Mouse (Mus musculus): ENCODE data around the gene Gabpb2. TPM values are rescaled to one million over a fixed set of nuclear protein-coding genes. Genes with fewer than 3 reads are reported as not detected.

The Gabpb2 gene
- polyA plus RNA-seq, 2 experiments: 5.1 to 14.3 TPM

DNA sequence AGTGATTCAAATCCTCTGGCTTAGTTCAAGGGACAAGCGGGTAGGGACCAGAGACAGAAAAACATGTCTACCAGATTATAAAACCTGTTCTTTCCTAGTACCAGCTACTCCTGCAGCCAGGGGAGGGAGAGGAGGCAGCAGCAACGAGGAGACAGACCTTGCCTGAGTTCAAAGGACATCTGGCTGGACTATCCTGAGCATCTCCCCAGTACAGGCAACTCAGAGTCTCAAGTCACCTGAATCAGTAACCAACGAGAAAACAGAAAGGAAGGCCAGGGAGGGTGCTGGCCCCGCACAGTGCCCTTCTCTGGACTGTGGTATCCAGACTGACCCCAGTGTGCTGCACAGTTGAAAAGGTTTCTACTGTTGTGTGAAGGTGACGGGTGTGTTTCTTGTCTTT lies 39.2 kb upstream of the Gabpb2 start:
- no peak overlapping the region for H3K4me3 ChIP-seq (ENCODE audit: insufficient read depth in 1 of 2, low read depth in 2 of 2, low read length in 2 of 2)
- H3K9me3 ChIP-seq (ENCODE audit: control insufficient read depth, low read length): no peaks in the 10 kb centered on the region
- no peak for TF ChIP-seq EP300 (IDR thresholded peaks at IDR 0.05; ENCODE audit: low read depth)
- no peak for TF ChIP-seq CTCF (IDR thresholded peaks at IDR 0.05; ENCODE audit: low read depth)
- 68% methylated on average over 5 of the region's 5 CpGs for WGBS (ENCODE audit: insufficient replicate concordance)
- H3K27ac ChIP-seq: no peak overlapping the region
- H3K36me3 ChIP-seq (replicated peaks; ENCODE audit: control insufficient read depth, insufficient read depth, low read depth): peaks cover 15% of the 10 kb centered on the region
- no peaks in the 10 kb centered on the region for H3K27me3 ChIP-seq (ENCODE audit: control insufficient read depth, insufficient read depth, low read length)
- H3K4me1 ChIP-seq (replicated peaks; ENCODE audit: control insufficient read depth in 2 of 2, insufficient read depth in 2 of 2, low read length in 1 of 2): no peaks in the 10 kb centered on the region
- H3K9ac ChIP-seq (replicated peaks): no peak overlapping the region
- DNase-seq (ENCODE audit: low read depth in 3 of 3, low spot score in 3 of 3) (no peak), ATAC-seq (ENCODE audit: insufficient read depth) (no peak)
- H3K4me2 ChIP-seq (ENCODE audit: low read depth): no peak overlapping the region

DNA sequence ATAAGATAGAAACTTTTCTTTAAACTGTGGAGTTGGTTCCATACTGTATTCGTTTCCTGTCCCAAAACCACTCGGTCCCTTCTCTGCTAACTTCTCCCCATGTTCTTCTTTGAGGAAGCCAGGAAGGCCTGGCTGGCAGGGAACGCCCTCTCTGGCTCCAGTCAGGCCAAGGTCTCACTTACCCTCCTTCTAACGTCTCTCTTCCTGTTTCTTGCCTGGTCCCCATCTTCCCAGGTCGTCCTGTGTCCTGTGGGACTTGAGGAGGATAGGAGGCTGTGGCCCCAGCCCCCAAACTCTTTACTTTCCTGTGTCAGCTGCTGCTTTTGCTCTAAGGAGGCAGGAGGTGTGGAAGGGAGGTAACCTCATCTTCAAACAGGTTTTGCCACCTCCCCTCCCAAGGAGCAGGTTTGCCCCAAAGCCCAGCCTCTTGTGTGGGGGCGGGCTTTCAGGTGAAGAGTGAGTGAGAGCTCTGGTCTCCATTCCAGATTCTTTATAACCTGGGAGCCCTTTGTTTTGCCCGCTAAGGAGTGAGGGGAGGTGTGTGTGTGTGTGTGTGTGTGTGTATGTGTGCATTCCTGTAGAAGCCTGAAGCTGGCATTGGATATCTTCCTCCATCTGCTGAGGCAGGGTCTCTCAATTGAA lies 33.2 kb upstream of the Gabpb2 start, which contains the start of gene Bnipl:
Gene Bnipl (minus strand): TSS at position 411 of the 642 bp plus-strand sequence.
- H3K4me3 ChIP-seq (ENCODE audit: insufficient read depth in 1 of 2, low read depth in 2 of 2, low read length in 2 of 2): no peak within 1 kb of the TSS
- no peak within 1 kb of the TSS for H3K9ac ChIP-seq (replicated peaks)
- H3K36me3 ChIP-seq (replicated peaks; ENCODE audit: control insufficient read depth, insufficient read depth, low read depth): peaks cover 3% of the 10 kb centered on the region; the same call in 1 of the 2 replicates
- no peak within 1 kb of the TSS for H3K27ac ChIP-seq
- no peak within 1 kb of the TSS for H3K4me2 ChIP-seq (ENCODE audit: low read depth)
- WGBS (ENCODE audit: insufficient replicate concordance): 43% methylated on average over 7 of the region's 7 CpGs
- TF ChIP-seq EP300 (IDR thresholded peaks at IDR 0.05; ENCODE audit: low read depth) (no peak), CTCF (IDR thresholded peaks at IDR 0.05; ENCODE audit: low read depth) (no peak)
- H3K9me3 ChIP-seq (ENCODE audit: control insufficient read depth, low read length): no peaks in the 10 kb centered on the region
- ATAC-seq (ENCODE audit: insufficient read depth) (no peak), DNase-seq (ENCODE audit: low read depth in 3 of 3, low spot score in 3 of 3) (no peak)
- H3K27me3 ChIP-seq (ENCODE audit: control insufficient read depth, insufficient read depth, low read length): no peaks in the 10 kb centered on the region
- H3K4me1 ChIP-seq (replicated peaks; ENCODE audit: control insufficient read depth in 2 of 2, insufficient read depth in 2 of 2, low read length in 1 of 2): peaks cover 0 to 6% of the 10 kb centered on the region in 2 experiments; a peak in 3 of 4 replicates

DNA sequence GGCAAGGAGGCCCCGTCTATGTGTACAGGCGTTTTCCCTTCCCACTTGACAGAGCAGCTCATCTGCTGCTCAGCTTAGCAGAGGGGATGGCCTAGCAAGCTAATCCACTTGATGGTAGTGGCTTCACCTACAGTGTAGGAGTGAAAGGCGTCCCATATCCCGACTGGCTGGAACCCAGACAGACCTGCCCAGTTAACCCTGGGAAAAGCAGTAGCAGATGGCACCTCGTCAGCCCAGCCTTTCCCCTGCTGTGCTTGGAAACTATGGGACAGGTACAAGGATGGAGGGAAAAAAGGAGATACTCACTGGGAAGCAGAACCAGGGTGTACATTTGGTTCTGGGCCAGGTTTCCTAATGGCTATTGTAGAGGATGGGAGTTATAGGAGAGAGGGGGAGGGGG lies 32.6 kb upstream of the Gabpb2 start:
- no peak overlapping the region for H3K4me3 ChIP-seq (ENCODE audit: insufficient read depth in 1 of 2, low read depth in 2 of 2, low read length in 2 of 2)
- WGBS (ENCODE audit: insufficient replicate concordance): 66% methylated on average over 5 of the region's 5 CpGs
- peaks cover 3% of the 10 kb centered on the region; the same call in 1 of the 2 replicates for H3K36me3 ChIP-seq (replicated peaks; ENCODE audit: control insufficient read depth, insufficient read depth, low read depth)
- no peaks in the 10 kb centered on the region for H3K27me3 ChIP-seq (ENCODE audit: control insufficient read depth, insufficient read depth, low read length)
- peaks cover 0 to 6% of the 10 kb centered on the region in 2 experiments; a peak in 3 of 4 replicates for H3K4me1 ChIP-seq (replicated peaks; ENCODE audit: control insufficient read depth in 2 of 2, insufficient read depth in 2 of 2, low read length in 1 of 2)
- H3K9ac ChIP-seq (replicated peaks): no peak overlapping the region
- H3K9me3 ChIP-seq (ENCODE audit: control insufficient read depth, low read length): no peaks in the 10 kb centered on the region
- no peak overlapping the region for H3K4me2 ChIP-seq (ENCODE audit: low read depth)
- no peak for ATAC-seq (ENCODE audit: insufficient read depth)
- TF ChIP-seq CTCF (IDR thresholded peaks at IDR 0.05; ENCODE audit: low read depth) (no peak), EP300 (IDR thresholded peaks at IDR 0.05; ENCODE audit: low read depth) (no peak)
- H3K27ac ChIP-seq: no peak overlapping the region
- no peak for DNase-seq (ENCODE audit: low read depth in 3 of 3, low spot score in 3 of 3)

DNA sequence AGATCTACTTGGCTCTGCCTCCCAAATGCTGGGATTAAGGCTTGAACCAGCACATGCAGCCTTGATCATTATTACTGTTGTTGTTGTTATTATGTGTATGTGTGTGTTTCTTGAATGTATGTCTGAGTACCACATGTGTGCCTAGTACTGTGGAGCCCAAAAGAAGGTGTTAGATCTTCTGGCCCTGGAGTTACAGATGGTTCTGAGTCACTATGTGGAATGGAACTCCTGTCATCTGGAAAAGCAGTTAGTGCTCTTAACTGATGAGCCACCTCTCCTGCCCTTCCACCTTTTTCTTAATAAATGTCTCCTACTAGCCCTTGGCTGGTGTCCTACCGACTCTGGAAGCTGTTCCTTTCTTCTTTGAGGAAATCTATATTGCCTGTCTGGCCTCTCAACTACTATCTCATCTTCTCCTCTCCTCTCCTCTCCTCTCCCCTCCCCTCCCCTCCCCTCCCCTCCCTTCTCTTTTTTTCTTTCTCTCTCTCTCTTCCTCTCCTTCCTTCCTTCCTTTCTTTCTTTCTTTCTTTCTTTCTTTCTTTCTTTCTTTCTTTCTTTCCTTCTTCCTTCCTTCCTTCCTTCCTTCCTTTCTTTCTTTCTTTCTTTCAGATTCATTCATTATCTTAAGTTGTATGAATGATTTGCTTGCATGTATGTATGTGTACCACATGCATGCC lies 30.1 kb upstream of the Gabpb2 start:
- Histone ChIP-seq H3K9ac (replicated peaks) (no peak overlapping the region), H3K9me3 (ENCODE audit: control insufficient read depth, low read length) (no peaks in the 10 kb centered on the region), H3K27me3 (ENCODE audit: control insufficient read depth, insufficient read depth, low read length) (no peaks in the 10 kb centered on the region), H3K27ac (no peak overlapping the region), H3K4me2 (ENCODE audit: low read depth) (no peak overlapping the region), H3K4me3 (ENCODE audit: insufficient read depth in 1 of 2, low read depth in 2 of 2, low read length in 2 of 2) (no peak overlapping the region), H3K4me1 (replicated peaks; ENCODE audit: control insufficient read depth in 2 of 2, insufficient read depth in 2 of 2, low read length in 1 of 2) (peaks cover 0 to 6% of the 10 kb centered on the region in 2 experiments; a peak in 3 of 4 replicates), H3K36me3 (replicated peaks; ENCODE audit: control insufficient read depth, insufficient read depth, low read depth) (no peaks in the 10 kb centered on the region)
- TF ChIP-seq CTCF (IDR thresholded peaks at IDR 0.05; ENCODE audit: low read depth): no peak
- TF ChIP-seq EP300 (IDR thresholded peaks at IDR 0.05; ENCODE audit: low read depth): no peak
- DNase-seq (ENCODE audit: low read depth in 3 of 3, low spot score in 3 of 3) (no peak), ATAC-seq (ENCODE audit: insufficient read depth) (no peak)
- WGBS (ENCODE audit: insufficient replicate concordance): 26% methylated on average over 1 of the region's 1 CpGs

Data from liver, embryonic 14.5 days (tissue).